Mouse (Mus musculus) hindbrain, embryonic 10.5 days (tissue): ENCODE measurements around the gene Aldh1b1. TPM values are rescaled to one million over a fixed set of nuclear protein-coding genes. Genes with fewer than 3 reads are reported as not detected.

Experiments used
- DNase-seq: peaks from one replicate; pipeline ENCODE4 v3.0.0-alpha.2; 2017; ENCODE audit warnings: low spot score
- H3K27ac ChIP-seq: fragments of 300-500 bp; sonication (generic); 2 replicates; pipeline ENCODE4 v1.5.1; 2016; ENCODE audit warnings: mild to moderate bottlenecking, moderate library complexity
- H3K27me3 ChIP-seq: fragments of 300-500 bp; sonication (generic); 2 replicates; pipeline ENCODE4 v1.6.1; 2016; ENCODE audit warnings: mild to moderate bottlenecking; ENCODE audit not compliant: poor library complexity, insufficient read depth, severe bottlenecking
- H3K36me3 ChIP-seq: fragments of 300-500 bp; sonication (generic); 2 replicates; pipeline ENCODE4 v1.6.1; 2016; ENCODE audit warnings: mild to moderate bottlenecking, moderate library complexity
- H3K4me1 ChIP-seq: fragments of 300-500 bp; sonication (generic); replicated peaks from 2 replicates; pipeline ENCODE4 v1.6.1; 2016; ENCODE audit warnings: mild to moderate bottlenecking
- H3K4me3 ChIP-seq: fragments of 300-500 bp; sonication (generic); 2 replicates; pipeline ENCODE4 v1.5.1; 2016; ENCODE audit warnings: mild to moderate bottlenecking, moderate library complexity
- H3K9me3 ChIP-seq: fragments of 300-500 bp; sonication (generic); 2 replicates; pipeline ENCODE4 v1.6.1; 2016; ENCODE audit warnings: mild to moderate bottlenecking, moderate library complexity
- WGBS: fragments of 180-500 bp; shearing (Covaris S2); methylation state at CpG from one replicate; pipeline ENCODE4 v1.1.7; 2016; 5-methylcytosine and 5-hydroxymethylcytosine counted together
- polyA plus RNA-seq: library from polyadenylated mRNA; unstranded; fragments of >200 nt; fragmentation: Nextera tagmentation; extraction: Ambion mirVana; gene quantifications from 2 replicates; pipeline ENCODE4 v1.2.1, GENCODE M21; 2016

Aldh1b1 gene
- polyA plus RNA-seq, 1 experiment from 2014 or later = 7.4 TPM

GRCm38 (mm10) chr4:45765565-45766201, 33.1 kb upstream of the Aldh1b1 start:
- DNase-seq = peak; percentile 52
- peak overlapping the region; percentile 81 for H3K27ac ChIP-seq

GRCm38 (mm10) chr4:45766774-45767173, 32.0 kb upstream of the Aldh1b1 start:
- Histone ChIP-seq H3K4me3 (no peak overlapping the region), H3K27me3 (peaks cover 96% of the 10 kb centered on the region), H3K36me3 (no peaks in the 10 kb centered on the region), H3K9me3 (no peaks in the 10 kb centered on the region), H3K4me1 (peaks cover 86% of the 10 kb centered on the region), H3K27ac (no peak overlapping the region; the same call in 1 of the 2 replicates)
- DNase-seq = no peak
- 73% methylated on average over 7 of the region's 7 CpGs for WGBS

More at GRCm38 (mm10) chr4:45765565-45766201, 33.1 kb upstream of the Aldh1b1 start:
- Histone ChIP-seq H3K4me1 (peaks cover 75% of the 10 kb centered on the region), H3K4me3 (peak overlapping the region; percentile 41), H3K9me3 (no peaks in the 10 kb centered on the region), H3K27me3 (peaks cover 98% of the 10 kb centered on the region), H3K36me3 (no peaks in the 10 kb centered on the region)
- WGBS = under 1% methylated on average over 18 of the region's 18 CpGs

GRCm38 (mm10) chr4:45767891-45768558, 30.8 kb upstream of the Aldh1b1 start:
- H3K9me3 ChIP-seq = no peaks in the 10 kb centered on the region
- no peak for DNase-seq
- H3K4me1 ChIP-seq = peaks cover 86% of the 10 kb centered on the region
- H3K27me3 ChIP-seq = peaks cover 94% of the 10 kb centered on the region
- H3K27ac ChIP-seq = no peak overlapping the region
- no peak overlapping the region for H3K4me3 ChIP-seq
- no peaks in the 10 kb centered on the region for H3K36me3 ChIP-seq
- 62% methylated on average over 11 of the region's 11 CpGs for WGBS

GRCm38 (mm10) chr4:45769141-45769540, 29.7 kb upstream of the Aldh1b1 start:
- no peak overlapping the region for H3K4me3 ChIP-seq
- DNase-seq = no peak
- no peaks in the 10 kb centered on the region for H3K9me3 ChIP-seq
- H3K36me3 ChIP-seq = no peaks in the 10 kb centered on the region
- H3K27me3 ChIP-seq = peaks cover 83% of the 10 kb centered on the region
- H3K27ac ChIP-seq = 0 out of 2 replicates have a peak overlapping the region, but pooled peaks have one; percentile 16
- H3K4me1 ChIP-seq = peaks cover 74% of the 10 kb centered on the region
- whole genome bisulfite sequencing = 36% methylated on average over 10 of the region's 10 CpGs

GRCm38 (mm10) chr4:45769791-45770637, 28.8 kb upstream of the Aldh1b1 start:
- Histone ChIP-seq H3K4me3 (0 out of 2 replicates have a peak overlapping the region, but pooled peaks have one; percentile 23), H3K27ac (peak overlapping the region; percentile 80), H3K27me3 (peaks cover 74% of the 10 kb centered on the region), H3K9me3 (no peaks in the 10 kb centered on the region), H3K36me3 (no peaks in the 10 kb centered on the region), H3K4me1 (peaks cover 66% of the 10 kb centered on the region)
- WGBS = 7% methylated on average over 10 of the region's 10 CpGs
- no peak for DNase-seq

GRCm38 (mm10) chr4:45770638-45771033, 28.2 kb upstream of the Aldh1b1 start:
- Histone ChIP-seq H3K4me3 (0 out of 2 replicates have a peak overlapping the region, but pooled peaks have one; percentile 23), H3K4me1 (peaks cover 60% of the 10 kb centered on the region), H3K27ac (peak overlapping the region; percentile 80), H3K36me3 (no peaks in the 10 kb centered on the region), H3K27me3 (peaks cover 71% of the 10 kb centered on the region), H3K9me3 (no peaks in the 10 kb centered on the region)
- DNase-seq = no peak
- WGBS = 4% methylated on average over 4 of the region's 4 CpGs

- 9% methylated on average over 8 of the region's 8 CpGs for WGBS
- no peak for DNase-seq
- Histone ChIP-seq H3K36me3 (no peaks in the 10 kb centered on the region), H3K4me3 (no peak overlapping the region), H3K27me3 (peaks cover 69% of the 10 kb centered on the region), H3K27ac (peak overlapping the region; percentile 74), H3K4me1 (peaks cover 54% of the 10 kb centered on the region), H3K9me3 (no peaks in the 10 kb centered on the region)
Observed at GRCm38 (mm10) chr4:45771173-45771572, 27.6 kb upstream of the Aldh1b1 start.

- WGBS = 4% methylated on average over 5 of the region's 5 CpGs
- Histone ChIP-seq H3K27me3 (peaks cover 65% of the 10 kb centered on the region), H3K4me3 (no peak overlapping the region), H3K4me1 (peaks cover 50% of the 10 kb centered on the region), H3K36me3 (no peaks in the 10 kb centered on the region), H3K27ac (peak overlapping the region; percentile 74), H3K9me3 (no peaks in the 10 kb centered on the region)
- peak; percentile 80 for DNase-seq
Observed at GRCm38 (mm10) chr4:45771619-45772018, 27.2 kb upstream of the Aldh1b1 start.

- no peak for DNase-seq
- peaks cover 20% of the 10 kb centered on the region for H3K4me1 ChIP-seq
- peaks cover 17% of the 10 kb centered on the region for H3K27me3 ChIP-seq
- no peaks in the 10 kb centered on the region for H3K36me3 ChIP-seq
- H3K27ac ChIP-seq = no peak overlapping the region
- 75% methylated on average over 1 of the region's 1 CpGs for WGBS
- H3K9me3 ChIP-seq = no peaks in the 10 kb centered on the region
- no peak overlapping the region for H3K4me3 ChIP-seq
Observed at GRCm38 (mm10) chr4:45783671-45784070, 15.2 kb upstream of the Aldh1b1 start.

- H3K27ac ChIP-seq = no peak overlapping the region
- no peaks in the 10 kb centered on the region for H3K36me3 ChIP-seq
- no peaks in the 10 kb centered on the region for H3K9me3 ChIP-seq
- whole genome bisulfite sequencing = 35% methylated on average over 2 of the region's 2 CpGs
- H3K4me1 ChIP-seq = peaks cover 39% of the 10 kb centered on the region
- peaks cover 14% of the 10 kb centered on the region for H3K27me3 ChIP-seq
- H3K4me3 ChIP-seq = no peak overlapping the region
- DNase-seq = no peak
Observed at GRCm38 (mm10) chr4:45785959-45786358, 12.9 kb upstream of the Aldh1b1 start.

GRCm38 (mm10) chr4:45786674-45787073, 12.1 kb upstream of the Aldh1b1 start:
- Histone ChIP-seq H3K27ac (no peak overlapping the region), H3K36me3 (no peaks in the 10 kb centered on the region), H3K9me3 (no peaks in the 10 kb centered on the region), H3K4me3 (no peak overlapping the region), H3K4me1 (peaks cover 39% of the 10 kb centered on the region), H3K27me3 (peaks cover 14% of the 10 kb centered on the region)
- WGBS = 58% methylated on average over 4 of the region's 4 CpGs
- no peak for DNase-seq

- peaks cover 39% of the 10 kb centered on the region for H3K4me1 ChIP-seq
- H3K9me3 ChIP-seq = no peaks in the 10 kb centered on the region
- no peak overlapping the region for H3K4me3 ChIP-seq
- no peak overlapping the region for H3K27ac ChIP-seq
- H3K27me3 ChIP-seq = peaks cover 18% of the 10 kb centered on the region
- no peaks in the 10 kb centered on the region for H3K36me3 ChIP-seq
- WGBS = 88% methylated on average over 13 of the region's 13 CpGs
- DNase-seq = no peak
Observed at GRCm38 (mm10) chr4:45788446-45789081, 10.3 kb upstream of the Aldh1b1 start.
